Mouse (Mus musculus) urinary bladder, adult 2 months (tissue): ENCODE results near the gene Adamtsl1. TPM values are rescaled to one million over a fixed set of nuclear protein-coding genes. Genes with fewer than 3 reads are reported as not detected.

Source experiments
- DNase-seq: peaks from one replicate; pipeline ENCODE4 v3.0.0; 2022; ENCODE audit warnings: low spot score
- polyA plus RNA-seq: library from polyadenylated mRNA; depleted of rRNA; stranded (reverse); fragments of >200 nt; gene quantifications from 2 replicates; pipeline ENCODE4 v1.2.3, GENCODE M21; 2012

Adamtsl1 gene
- polyA plus RNA-seq, 1 experiment, result 30.5 TPM

DNA sequence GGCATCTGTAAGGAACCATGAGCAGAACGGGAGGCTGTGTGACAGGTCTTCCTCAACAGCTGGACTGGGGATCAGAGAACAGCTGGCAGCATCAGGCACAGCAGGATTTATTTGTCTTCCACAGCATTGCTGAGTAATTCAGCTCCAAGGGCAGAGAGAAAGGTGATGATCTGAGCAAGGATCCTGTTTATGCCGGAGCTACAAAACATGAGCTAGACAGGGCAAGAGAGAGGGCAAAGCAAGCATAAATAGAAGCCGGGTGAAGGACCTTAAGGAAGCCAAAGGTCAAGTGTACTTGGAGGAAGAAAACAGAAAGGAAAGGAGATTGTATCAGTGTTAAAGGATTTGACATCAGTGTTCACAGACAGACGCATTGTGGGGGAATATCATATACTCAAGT, 158.3 kb downstream of the Adamtsl1 start:
- no peak for DNase-seq

DNA sequence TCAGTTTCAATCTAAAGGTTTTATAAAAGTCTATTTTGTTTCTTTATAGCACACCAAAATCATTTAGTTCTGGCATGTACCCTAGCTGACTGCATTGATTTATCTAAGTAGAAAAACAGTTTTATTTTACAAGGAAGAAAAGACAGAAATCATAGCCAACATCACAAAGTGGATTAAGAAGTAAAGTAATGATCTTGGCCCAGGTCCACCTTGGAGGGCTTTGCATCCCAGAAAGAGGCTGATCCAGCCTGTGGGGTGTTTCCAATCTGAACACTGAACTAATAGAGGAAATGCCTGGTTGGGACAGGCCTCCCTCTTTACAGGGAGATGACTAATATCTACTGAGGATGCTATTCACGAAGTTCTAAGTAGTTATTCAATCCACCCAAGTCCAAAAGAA, 163.6 kb downstream of the Adamtsl1 start:
- DNase-seq, result no peak

- DNase-seq, result no peak
Measured at GRCm38 (mm10) chr4:85686160-85686559, 172.2 kb downstream of the Adamtsl1 start.

- no peak for DNase-seq
Measured at GRCm38 (mm10) chr4:85695237-85695636, 181.3 kb downstream of the Adamtsl1 start.

DNA sequence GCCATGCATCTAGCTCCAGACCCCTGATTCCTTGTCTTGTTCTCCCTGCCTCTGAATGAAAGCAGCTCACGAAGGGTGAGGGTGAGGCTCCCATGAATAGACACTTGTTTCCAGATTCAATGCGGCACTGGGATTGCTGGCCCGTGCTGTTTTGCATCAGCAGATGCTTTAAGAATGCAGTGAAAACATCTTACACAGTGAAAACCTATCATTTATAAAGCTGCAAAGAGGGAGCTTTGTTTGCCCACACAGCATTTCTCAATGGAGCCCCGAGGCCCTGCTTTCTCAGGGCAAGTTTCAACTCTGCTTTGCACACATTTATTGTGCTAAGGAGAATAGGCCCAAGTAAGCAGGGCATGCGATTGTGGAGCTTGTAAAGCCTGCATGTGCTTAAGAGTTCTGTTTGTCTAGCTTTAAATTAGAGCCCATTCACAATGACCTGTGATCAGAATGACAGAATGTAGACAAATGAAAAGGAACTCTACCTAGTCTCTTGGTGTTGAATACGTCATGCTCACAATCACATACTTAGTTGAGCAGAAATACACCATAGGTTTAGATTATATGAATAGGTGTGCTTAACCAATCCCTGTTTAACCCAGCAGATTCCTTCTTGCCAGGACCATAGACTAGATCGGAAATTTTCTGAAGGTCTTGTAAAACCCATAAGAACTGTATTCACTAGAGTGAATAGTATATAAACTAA, 193.5 kb downstream of the Adamtsl1 start:
- no peak for DNase-seq

- no peak for DNase-seq
Measured at GRCm38 (mm10) chr4:85709636-85710035, 195.7 kb downstream of the Adamtsl1 start.

DNA sequence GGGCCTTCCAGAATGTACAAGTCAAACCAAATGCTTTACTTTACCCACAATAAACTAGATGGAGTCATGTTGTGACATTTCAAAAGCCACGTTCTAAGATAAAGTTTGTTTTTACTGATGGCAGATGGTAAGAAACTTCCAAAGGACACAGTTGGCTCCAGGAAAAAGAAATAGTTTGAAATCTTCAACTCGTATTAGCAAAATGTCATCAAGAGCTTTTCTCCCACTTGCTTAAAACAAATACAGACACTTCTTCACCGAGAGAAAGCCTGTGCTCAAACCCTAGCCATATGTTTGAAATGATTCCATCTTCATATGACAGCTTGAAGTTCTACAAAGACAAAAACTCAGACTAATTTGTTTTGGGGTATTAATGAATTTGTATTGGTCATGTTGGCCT, 211.0 kb downstream of the Adamtsl1 start:
- no peak for DNase-seq

- DNase-seq, result no peak
Measured at GRCm38 (mm10) chr4:85727731-85728130, 213.8 kb downstream of the Adamtsl1 start.

- DNase-seq, result no peak
Measured at GRCm38 (mm10) chr4:85728416-85728815, 214.4 kb downstream of the Adamtsl1 start.

GRCm38 (mm10) chr4:85740478-85740877, 226.5 kb downstream of the Adamtsl1 start:
- no peak for DNase-seq

GRCm38 (mm10) chr4:85741825-85742391, 227.9 kb downstream of the Adamtsl1 start:
- DNase-seq, result no peak

DNA sequence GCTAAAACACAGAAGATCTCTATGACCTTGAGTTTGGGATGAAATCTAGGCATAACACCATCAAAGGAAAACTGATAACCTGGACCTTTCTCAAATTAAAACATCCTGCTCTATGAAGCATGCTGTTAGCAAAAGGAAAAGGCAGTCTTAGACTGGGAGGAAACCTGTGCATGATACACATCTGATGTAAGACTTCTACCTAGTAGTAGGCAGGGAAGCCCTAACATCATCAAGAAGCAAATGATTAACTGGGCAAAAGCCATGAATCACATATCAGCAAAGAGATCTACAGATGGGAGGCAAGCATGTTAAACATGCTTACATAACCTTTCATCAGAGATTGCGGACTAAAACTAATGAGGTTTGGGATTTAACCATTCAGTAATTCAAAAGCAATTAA, 229.5 kb downstream of the Adamtsl1 start:
- DNase-seq, result no peak

GRCm38 (mm10) chr4:85762684-85763083, 248.7 kb downstream of the Adamtsl1 start:
- no peak for DNase-seq

DNA sequence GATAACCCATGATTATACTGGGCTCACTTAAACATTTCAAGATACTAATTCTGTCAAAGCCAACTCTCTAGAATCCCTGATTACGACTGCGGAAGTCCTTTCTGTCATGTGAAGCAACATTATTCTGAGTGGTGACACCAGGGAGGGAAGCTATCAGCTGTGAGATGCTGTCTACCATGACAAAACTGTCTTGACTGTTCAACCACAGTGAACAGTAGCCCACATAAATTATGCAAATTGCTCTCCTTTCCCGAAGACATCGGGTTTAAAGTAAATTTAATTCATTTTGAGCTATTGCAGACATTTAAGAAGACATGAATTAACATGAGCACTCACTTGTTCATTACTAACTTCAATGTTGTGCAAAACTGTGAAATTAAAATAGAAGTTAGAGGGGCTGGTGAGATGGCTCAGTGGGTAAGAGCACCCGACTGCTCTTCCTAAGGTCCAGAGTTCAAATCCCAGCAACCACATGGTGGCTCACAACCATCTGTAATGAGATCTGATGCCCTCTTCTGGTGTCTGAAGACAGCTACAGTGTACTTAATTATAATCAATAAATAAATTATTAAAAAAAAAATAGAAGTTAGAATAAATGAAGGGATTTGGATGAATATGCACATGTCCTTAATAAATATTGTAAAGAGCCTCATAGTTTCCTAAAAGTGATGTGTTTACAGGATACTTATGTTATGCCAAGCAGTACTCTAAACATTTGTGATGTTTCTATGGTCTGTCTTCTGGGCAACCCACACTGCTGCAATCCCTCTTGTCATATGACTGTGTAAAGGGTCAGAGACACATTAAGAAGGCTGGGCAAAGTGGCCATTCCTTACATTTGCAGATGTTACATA, 249.4 kb downstream of the Adamtsl1 start:
- no peak for DNase-seq

DNA sequence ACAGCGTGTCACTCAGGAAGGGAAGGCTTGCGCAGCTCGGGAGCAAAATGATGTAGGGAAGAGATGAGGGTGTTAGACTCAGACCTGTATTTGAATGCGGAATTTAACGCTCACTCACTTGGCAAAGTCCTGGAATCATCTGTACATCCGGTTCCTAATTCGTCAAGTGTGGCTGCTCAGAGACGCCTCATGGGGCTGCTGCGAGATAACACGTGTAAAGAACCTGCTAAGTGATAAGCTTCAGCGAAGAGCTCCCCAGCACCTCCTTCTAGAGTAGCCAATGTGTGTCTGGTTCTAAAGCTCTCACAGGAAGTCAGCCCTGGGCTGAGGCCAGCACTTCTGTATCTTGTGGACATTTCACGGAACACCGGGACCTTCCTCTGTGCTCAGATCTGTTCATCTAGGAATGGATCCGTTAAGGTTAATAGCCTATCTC, 250.1 kb downstream of the Adamtsl1 start:
- no peak for DNase-seq

- DNase-seq, result no peak
Measured at GRCm38 (mm10) chr4:85764476-85764875, 250.5 kb downstream of the Adamtsl1 start.

DNA sequence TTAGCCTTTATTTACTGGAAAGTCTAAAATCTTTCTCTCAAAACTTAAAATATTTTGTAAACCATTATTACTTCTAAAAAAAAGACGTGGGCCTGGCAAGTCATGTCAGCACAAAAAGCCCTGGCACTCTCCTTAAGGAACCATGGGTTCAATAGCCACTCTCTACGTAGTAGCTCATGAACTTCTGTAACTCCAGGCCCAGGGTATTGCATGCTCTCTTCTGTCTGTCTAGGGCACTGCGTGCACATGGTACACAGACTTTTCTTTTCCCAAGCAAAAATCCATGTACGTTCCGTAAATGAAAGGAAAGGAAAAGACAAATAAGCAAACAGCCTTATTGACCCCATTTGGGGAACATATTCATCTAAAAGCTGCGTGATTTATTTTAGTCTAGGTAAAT, 253.7 kb downstream of the Adamtsl1 start:
- no peak for DNase-seq

- no peak for DNase-seq
Measured at GRCm38 (mm10) chr4:85768107-85768506, 254.1 kb downstream of the Adamtsl1 start.

DNA sequence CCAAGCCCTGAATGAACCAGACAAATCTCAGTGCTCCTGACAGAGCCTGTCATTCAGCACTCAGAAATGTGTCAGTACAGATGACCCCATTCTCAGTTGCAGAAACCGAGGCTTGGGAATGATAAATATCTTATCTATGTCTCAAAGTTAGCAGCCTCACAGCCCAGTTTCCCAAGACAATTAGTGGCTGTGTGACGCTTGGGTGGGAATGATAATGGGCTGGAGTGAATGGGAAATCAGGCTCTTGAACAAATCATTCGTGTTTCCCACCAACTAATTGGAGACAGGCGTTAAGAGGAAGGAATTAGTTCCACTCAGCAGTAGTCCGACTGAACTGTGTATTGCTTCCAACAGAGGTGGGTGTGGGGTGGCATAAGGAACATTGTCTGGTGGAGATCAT, 268.5 kb downstream of the Adamtsl1 start:
- no peak for DNase-seq

GRCm38 (mm10) chr4:85783768-85784379, 269.9 kb downstream of the Adamtsl1 start:
- no peak for DNase-seq

GRCm38 (mm10) chr4:85784428-85784827, 270.5 kb downstream of the Adamtsl1 start:
- DNase-seq, result no peak

DNA sequence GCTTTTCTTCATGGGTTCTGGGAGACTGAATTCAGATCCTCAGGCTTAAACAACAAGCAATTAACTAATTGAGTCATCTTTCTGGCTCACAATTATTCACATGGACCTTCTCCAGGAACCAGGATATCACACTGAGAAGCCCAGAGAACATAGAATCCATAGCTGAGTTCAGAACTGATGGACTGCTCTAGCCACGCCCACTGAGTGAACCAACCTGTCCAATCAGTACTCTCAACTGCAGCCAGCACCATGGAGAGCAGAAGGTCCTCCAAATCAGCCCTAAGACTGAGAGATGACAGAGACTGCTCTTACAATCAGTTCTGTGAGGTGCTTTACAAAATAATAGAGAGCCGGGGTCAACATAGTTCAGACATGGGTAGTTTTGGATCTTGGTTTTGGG, 276.3 kb downstream of the Adamtsl1 start:
- no peak for DNase-seq
